Mouse (Mus musculus) testis, adult 2 months (tissue): ENCODE data around the gene Upf3b. TPM values are rescaled to one million over a fixed set of nuclear protein-coding genes. Genes with fewer than 3 reads are reported as not detected.
A peak's percentile ranks its signal among the peaks of the same experiment; 100 is the strongest.
"Not testable (repeated sequence)": the region's sequence is repeated elsewhere in the genome, so short reads cannot be mapped to it uniquely, and the experiment has no call there.

Source experiments
- H3K27ac ChIP-seq: fragments of 200-500 bp; 2 replicates; pipeline ENCODE4 v1.5.1; 2012; ENCODE audit warnings: low read depth, low read length; ENCODE audit not compliant: control insufficient read depth, insufficient read depth
- H3K27me3 ChIP-seq: fragments of 200-500 bp; 2 replicates; pipeline ENCODE4 v1.6.1; 2012; ENCODE audit warnings: mild to moderate bottlenecking, low read length, moderate library complexity; ENCODE audit not compliant: control insufficient read depth, insufficient read depth
- H3K36me3 ChIP-seq: fragments of 200-500 bp; 2 replicates; pipeline ENCODE4 v1.6.1; 2012; ENCODE audit warnings: mild to moderate bottlenecking, low read length; ENCODE audit not compliant: control insufficient read depth, insufficient read depth
- H3K4me1 ChIP-seq: fragments of 200-500 bp; 2 replicates; pipeline ENCODE4 v1.6.1; 2012; ENCODE audit warnings: low read length; ENCODE audit not compliant: control insufficient read depth, insufficient read depth
- H3K4me3 ChIP-seq: fragments of 200-500 bp; 2 replicates; pipeline ENCODE4 v1.5.1; 2012; ENCODE audit warnings: low read depth, mild to moderate bottlenecking, low read length, moderate library complexity, mixed read lengths; ENCODE audit not compliant: control insufficient read depth
- CTCF ChIP-seq: fragments of 200-500 bp; IDR thresholded peaks from 2 replicates; pipeline ENCODE4 v1.5.1; 2012; ENCODE audit warnings: low read depth, mild to moderate bottlenecking, inconsistent platforms, low read length, moderate library complexity; ENCODE audit not compliant: control insufficient read depth, insufficient read depth, insufficient replicate concordance
- POLR2A ChIP-seq: fragments of 200-500 bp; IDR thresholded peaks from 2 replicates; pipeline ENCODE4 v1.6.1; 2012; ENCODE audit warnings: low read depth, mild to moderate bottlenecking, inconsistent platforms, low read length, moderate library complexity; ENCODE audit not compliant: control insufficient read depth
- polyA plus RNA-seq: library from polyadenylated mRNA; depleted of rRNA; stranded (reverse); fragments of >200 nt; gene quantifications from 2 replicates; pipeline ENCODE4 v1.2.3, GENCODE M21; 2012; rRNA removed

Gene Upf3b
- polyA plus RNA-seq: 5.1 and 5.2 TPM in 2 replicates

GRCm38 (mm10) chrX:37110193-37110880 is at the start of gene Upf3b:
TSS of gene Upf3b (minus strand) at chrX:37110322.
- H3K4me3 ChIP-seq: peak within 1 kb of the TSS; percentile 93
- no peaks in the 10 kb centered on the region for H3K27me3 ChIP-seq
- H3K36me3 ChIP-seq: no peaks in the 10 kb centered on the region
- peak within 1 kb of the TSS; percentile 92 for H3K27ac ChIP-seq
- TF ChIP-seq CTCF: no peak
- TF ChIP-seq POLR2A: peak; percentile 71; the same call in 1 of the 2 replicates
- no peaks in the 10 kb centered on the region for H3K4me1 ChIP-seq

- Histone ChIP-seq H3K27me3 (no peaks in the 10 kb centered on the region), H3K36me3 (no peaks in the 10 kb centered on the region), H3K4me3 (no peak overlapping the region), H3K4me1 (no peaks in the 10 kb centered on the region), H3K27ac (no peak overlapping the region)
- no peak for TF ChIP-seq CTCF
- TF ChIP-seq POLR2A: no peak
Measured at GRCm38 (mm10) chrX:37157839-37158238, 47.7 kb upstream of the Upf3b start.

GRCm38 (mm10) chrX:37144954-37145353 is 34.8 kb upstream of the Upf3b start:
- Histone ChIP-seq H3K36me3 (no peaks in the 10 kb centered on the region), H3K4me3 (no peak overlapping the region), H3K27me3 (no peaks in the 10 kb centered on the region), H3K4me1 (no peaks in the 10 kb centered on the region), H3K27ac (no peak overlapping the region)
- no peak for TF ChIP-seq CTCF

- H3K4me1 ChIP-seq, H3K36me3 ChIP-seq, H3K27ac ChIP-seq, H3K4me3 ChIP-seq, H3K27me3 ChIP-seq: not testable (repeated sequence)
Measured at GRCm38 (mm10) chrX:37144498-37144897, 34.4 kb upstream of the Upf3b start.

GRCm38 (mm10) chrX:37141732-37142131 is 31.6 kb upstream of the Upf3b start:
- H3K27me3 ChIP-seq: no peaks in the 10 kb centered on the region
- no peak overlapping the region for H3K4me3 ChIP-seq
- H3K4me1 ChIP-seq: no peaks in the 10 kb centered on the region
- no peak for TF ChIP-seq CTCF
- TF ChIP-seq POLR2A: no peak
- H3K36me3 ChIP-seq: no peaks in the 10 kb centered on the region
- H3K27ac ChIP-seq: no peak overlapping the region

GRCm38 (mm10) chrX:37126671-37127358 is 16.7 kb upstream of the Upf3b start, which contains the start of gene Nkap:
TSS of gene Nkap (plus strand) at chrX:37126795.
- H3K27me3 ChIP-seq: no peaks in the 10 kb centered on the region
- peak within 1 kb of the TSS; percentile 66; the same call in 1 of the 2 replicates for H3K27ac ChIP-seq
- no peaks in the 10 kb centered on the region for H3K4me1 ChIP-seq
- H3K36me3 ChIP-seq: no peaks in the 10 kb centered on the region
- no peak for TF ChIP-seq POLR2A
- no peak for TF ChIP-seq CTCF
- H3K4me3 ChIP-seq: peak within 1 kb of the TSS; percentile 92

- TF ChIP-seq CTCF (no peak), POLR2A (no peak)
- no peak overlapping the region for H3K4me3 ChIP-seq
Measured at GRCm38 (mm10) chrX:37125511-37125910, 15.4 kb upstream of the Upf3b start.

GRCm38 (mm10) chrX:37120212-37120611 is 10.1 kb upstream of the Upf3b start:
- TF ChIP-seq POLR2A: no peak
- no peak for TF ChIP-seq CTCF
- no peaks in the 10 kb centered on the region for H3K36me3 ChIP-seq
- H3K4me1 ChIP-seq: no peaks in the 10 kb centered on the region

More at GRCm38 (mm10) chrX:37125511-37125910, 15.4 kb upstream of the Upf3b start:
- Histone ChIP-seq H3K36me3 (no peaks in the 10 kb centered on the region), H3K4me1 (no peaks in the 10 kb centered on the region), H3K27ac (no peak overlapping the region), H3K27me3 (no peaks in the 10 kb centered on the region)

More at GRCm38 (mm10) chrX:37120212-37120611, 10.1 kb upstream of the Upf3b start:
- Histone ChIP-seq H3K27me3 (no peaks in the 10 kb centered on the region), H3K4me3 (no peak overlapping the region), H3K27ac (no peak overlapping the region)
